ENCODE assay signal across 8 mouse cellular contexts in the genomic region with DNA sequence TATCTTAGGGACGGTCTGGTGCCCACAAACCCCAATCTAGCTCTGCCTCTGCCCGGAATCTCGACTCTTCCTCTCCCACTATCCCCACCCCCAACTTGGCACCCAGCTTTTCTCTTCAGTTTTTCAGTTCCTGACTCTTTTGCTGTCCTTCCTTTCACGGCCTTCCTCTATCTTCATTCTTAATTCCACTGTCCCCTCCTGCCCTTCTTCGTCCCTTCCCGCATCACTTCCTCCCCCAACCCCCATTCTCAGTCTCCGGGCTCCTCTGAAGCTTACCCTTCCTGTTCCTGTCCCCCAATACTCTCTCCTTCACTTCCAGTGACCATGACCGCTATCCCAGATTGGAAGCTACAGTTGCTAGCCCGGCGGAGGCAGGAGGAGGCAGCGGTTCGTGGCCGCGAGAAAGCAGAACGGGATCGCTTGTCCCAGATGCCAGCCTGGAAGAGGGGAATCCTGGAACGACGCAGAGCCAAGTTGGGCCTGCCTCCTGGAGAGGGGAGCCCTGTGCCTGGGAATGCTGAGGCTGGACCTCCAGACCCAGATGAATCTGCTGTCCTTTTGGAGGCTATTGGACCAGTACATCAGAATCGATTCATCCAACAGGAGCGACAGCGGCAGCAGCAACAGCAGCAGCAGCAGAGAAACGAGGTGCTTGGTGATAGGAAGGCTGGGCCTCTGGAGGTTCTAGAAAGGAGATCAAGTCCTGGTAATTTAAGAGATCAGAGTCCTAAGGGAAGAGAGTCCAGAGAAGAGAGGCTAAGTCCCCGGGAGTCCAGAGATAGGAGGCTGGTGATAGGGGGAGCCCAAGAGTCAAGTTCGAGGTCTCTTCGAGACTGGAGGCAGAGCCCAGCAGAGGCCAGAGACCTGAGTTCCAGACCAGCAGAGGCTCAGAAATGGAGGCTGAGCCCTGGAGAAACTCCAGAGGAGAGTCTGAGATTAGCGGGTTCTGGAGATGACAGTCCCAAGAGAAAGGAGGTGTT. TPM values are rescaled to one million over a fixed set of nuclear protein-coding genes. Genes with fewer than 3 reads are reported as not detected.
DNase-seq lines count a peak whose midpoint lies in the region; ATAC-seq and TF ChIP-seq lines count a peak whose summit lies in the region.

No protein-coding gene starts in this region.

- DNase-seq in A20 (ENCODE audit: low read depth, low spot score): peak; percentile 83
- peak; percentile 62 for DNase-seq in MEL (ENCODE audit: low read depth, low spot score)
- DNase-seq in right cerebral cortex, postnatal 36 days (ENCODE audit: low spot score in 2 of 2): no peak

- peak overlapping the region; percentile 77 for H3K9ac ChIP-seq in MEL (ENCODE audit: control insufficient read depth, low read depth, low read length, poor library complexity, severe bottlenecking)
- peak overlapping the region; percentile 82 for H3K9ac ChIP-seq in hindbrain, embryonic 15.5 days
- H3K9ac ChIP-seq in liver, embryonic 15.5 days: peak overlapping the region; percentile 44
- peak overlapping the region; percentile 92 for H3K9ac ChIP-seq in neural tube, embryonic 12.5 days

- peaks cover 18% of the 10 kb centered on the region for H3K79me2 ChIP-seq in MEL (ENCODE audit: control insufficient read depth, insufficient read depth, low read length, poor library complexity)

- peak in 2 of 3 experiments; percentile 45 to 49; a peak in 5 of 6 replicates for TF ChIP-seq CTCF in MEL (IDR thresholded peaks at IDR 0.05 in 2 of 3, conservative IDR thresholded peaks at IDR 0.05 in 1 of 3; ENCODE audit: control insufficient read depth in 1 of 3, insufficient read depth in 1 of 3, low read depth in 2 of 3, low read length in 3 of 3, poor library complexity in 1 of 3, severe bottlenecking in 1 of 3)

- peaks cover 2 to 13% of the 10 kb centered on the region in 2 experiments; a peak in 3 of 4 replicates for H3K4me1 ChIP-seq in MEL (ENCODE audit: control insufficient read depth in 1 of 2, insufficient read depth in 2 of 2, low read length in 2 of 2)
- H3K4me1 ChIP-seq in hindbrain, embryonic 15.5 days (replicated peaks): peaks cover 61% of the 10 kb centered on the region
- peaks cover 61% of the 10 kb centered on the region for H3K4me1 ChIP-seq in liver, embryonic 15.5 days (replicated peaks)
- H3K4me1 ChIP-seq in neural tube, embryonic 12.5 days: peaks cover 55% of the 10 kb centered on the region

- TF ChIP-seq POLR2A in MEL (IDR thresholded peaks at IDR 0.05; ENCODE audit: control insufficient read depth in 1 of 2, insufficient read depth in 1 of 2, low read depth in 1 of 2, low read length in 2 of 2, poor library complexity in 1 of 2): no peak

- H3K9me3 ChIP-seq in MEL (replicated peaks; ENCODE audit: insufficient read depth, low read length): no peaks in the 10 kb centered on the region
- H3K9me3 ChIP-seq in hindbrain, embryonic 15.5 days: 0 out of 2 replicates have a peak, but pooled peaks cover 2% of the 10 kb centered on the region
- H3K9me3 ChIP-seq in liver, embryonic 15.5 days (replicated peaks): no peaks in the 10 kb centered on the region
- H3K9me3 ChIP-seq in neural tube, embryonic 12.5 days: peaks cover 6% of the 10 kb centered on the region

- H3K27ac ChIP-seq in MEL (ENCODE audit: control insufficient read depth, low read depth, low read length): peak overlapping the region; percentile 48
- H3K27ac ChIP-seq in hindbrain, embryonic 15.5 days (replicated peaks): peak overlapping the region; percentile 98
- peak overlapping the region; percentile 82 for H3K27ac ChIP-seq in liver, embryonic 15.5 days (replicated peaks)
- peak overlapping the region; percentile 95 for H3K27ac ChIP-seq in neural tube, embryonic 12.5 days

- no peaks in the 10 kb centered on the region for H3K27me3 ChIP-seq in MEL (ENCODE audit: control insufficient read depth in 1 of 2, insufficient read depth in 2 of 2, low read length in 2 of 2)
- H3K27me3 ChIP-seq in hindbrain, embryonic 15.5 days: no peaks in the 10 kb centered on the region
- H3K27me3 ChIP-seq in liver, embryonic 15.5 days: peaks cover 83% of the 10 kb centered on the region
- no peaks in the 10 kb centered on the region for H3K27me3 ChIP-seq in neural tube, embryonic 12.5 days (replicated peaks)

- TF ChIP-seq RAD21 in MEL (IDR thresholded peaks at IDR 0.05; ENCODE audit: low read depth, low read length): no peak

- H3K4me2 ChIP-seq in hindbrain, embryonic 15.5 days: peak overlapping the region; percentile 90
- peak overlapping the region; percentile 78 for H3K4me2 ChIP-seq in liver, embryonic 15.5 days
- H3K4me2 ChIP-seq in neural tube, embryonic 12.5 days (replicated peaks): peak overlapping the region; percentile 100

- no peak for TF ChIP-seq EP300 in MEL (IDR thresholded peaks at IDR 0.05; ENCODE audit: low read depth in 1 of 2, low read length in 2 of 2)

- H3K4me3 ChIP-seq in MEL (ENCODE audit: control insufficient read depth in 1 of 2, insufficient read depth in 1 of 2, low read depth in 2 of 2, low read length in 2 of 2): peak overlapping the region; percentile 70
- H3K4me3 ChIP-seq in hindbrain, embryonic 15.5 days: peak overlapping the region; percentile 67
- peak overlapping the region; percentile 58 for H3K4me3 ChIP-seq in liver, embryonic 15.5 days (replicated peaks)
- peak overlapping the region; percentile 61 for H3K4me3 ChIP-seq in neural tube, embryonic 12.5 days

- 6% methylated on average over 26 of the region's 26 CpGs for WGBS in hindbrain, embryonic 15.5 days
- WGBS in liver, embryonic 15.5 days (ENCODE audit: insufficient replicate concordance): 4% methylated on average over 26 of the region's 26 CpGs
- WGBS in neural tube, embryonic 12.5 days: 9% methylated on average over 26 of the region's 26 CpGs

- H3K36me3 ChIP-seq in MEL (ENCODE audit: control insufficient read depth in 1 of 2, insufficient read depth in 2 of 2, low read length in 2 of 2): peaks cover 0 to 3% of the 10 kb centered on the region in 2 experiments; a peak in 2 of 4 replicates
- peaks cover 4% of the 10 kb centered on the region; the same call in 1 of the 2 replicates for H3K36me3 ChIP-seq in hindbrain, embryonic 15.5 days
- peaks cover 8% of the 10 kb centered on the region; the same call in 1 of the 2 replicates for H3K36me3 ChIP-seq in liver, embryonic 15.5 days (replicated peaks)
- peaks cover 20% of the 10 kb centered on the region for H3K36me3 ChIP-seq in neural tube, embryonic 12.5 days

- peak; percentile 48; the same call in 1 of the 2 replicates for ATAC-seq in erythroid progenitor cell, adult 5-6 weeks (replicated peaks; ENCODE audit: low FRiP score, poor library complexity, severe bottlenecking)
- ATAC-seq in hindbrain, embryonic 15.5 days (ENCODE audit: low FRiP score, low read depth): no peak
- ATAC-seq in liver, embryonic 15.5 days (ENCODE audit: insufficient read depth): no peak
- no peak for ATAC-seq in neural tube, embryonic 12.5 days (ENCODE audit: low FRiP score, low read depth)
- ATAC-seq in monocyte, adult 5-6 weeks (replicated peaks; ENCODE audit: insufficient number of reproducible peaks, low FRiP score, low TSS enrichment, poor library complexity, severe bottlenecking): no peak

RNA-seq across cellular contexts. Expression of gene Ppp1r18, which starts 1.8 kb away (rescaled TPM):
- 10.1 and 12.7 TPM in 2 replicates for total RNA-seq in MEL (2012; rRNA removed)
- 10 to 100 TPM in 1 of 2 experiments, not detected in 1; 36.2 TPM for polyA plus RNA-seq in MEL (2012; ENCODE audit: insufficient read depth in 1 of 2, insufficient read length in 2 of 2, low read depth in 1 of 2, low replicate concordance in 2 of 2, missing spikeins in 1 of 2)
- 32.8 and 37.7 TPM in 2 replicates for total RNA-seq in erythroid progenitor cell, adult 5-6 weeks (2015; ENCODE audit: low replicate concordance)
- total RNA-seq in erythroid progenitor cell, adult 5-6 weeks (2017; ENCODE audit: low replicate concordance): 7.2 and 10.2 TPM in 2 replicates
- 21.1 and 24.7 TPM in 2 replicates for polyA plus RNA-seq in hindbrain, embryonic 15.5 days (2015; fragmentation: Nextera tagmentation; extraction: Ambion mirVana)
- 12.4 and 12.8 TPM in 2 replicates for polyA plus RNA-seq in liver, embryonic 15.5 days (2015; fragmentation: Nextera tagmentation; extraction: Ambion mirVana)
- 34.6 and 35.1 TPM in 2 replicates for polyA plus RNA-seq in neural tube, embryonic 12.5 days (2016; fragmentation: Nextera tagmentation; extraction: Ambion mirVana)
- 65.6 to 113 TPM (median 72.3 TPM) in 3 replicates for total RNA-seq in monocyte, adult 5-6 weeks (2017)

RNA-seq across cellular contexts. Expression of gene Nrm, which starts 6.1 kb away (rescaled TPM):
- total RNA-seq in MEL (2012; rRNA removed): 11.1 and 13.7 TPM in 2 replicates
- 10 to 100 TPM in 1 of 2 experiments, not detected in 1; 49.9 TPM for polyA plus RNA-seq in MEL (2012; ENCODE audit: insufficient read depth in 1 of 2, insufficient read length in 2 of 2, low read depth in 1 of 2, low replicate concordance in 2 of 2, missing spikeins in 1 of 2)
- total RNA-seq in erythroid progenitor cell, adult 5-6 weeks (2015; ENCODE audit: low replicate concordance): 32.8 and 36.0 TPM in 2 replicates
- total RNA-seq in erythroid progenitor cell, adult 5-6 weeks (2017; ENCODE audit: low replicate concordance): 19.1 and 35.8 TPM in 2 replicates
- polyA plus RNA-seq in hindbrain, embryonic 15.5 days (2015; fragmentation: Nextera tagmentation; extraction: Ambion mirVana): 22.1 and 22.6 TPM in 2 replicates
- polyA plus RNA-seq in liver, embryonic 15.5 days (2015; fragmentation: Nextera tagmentation; extraction: Ambion mirVana): 22.0 and 22.5 TPM in 2 replicates
- polyA plus RNA-seq in neural tube, embryonic 12.5 days (2016; fragmentation: Nextera tagmentation; extraction: Ambion mirVana): 40.5 and 41.3 TPM in 2 replicates
- 18.1 to 25.9 TPM (median 25.6 TPM) in 3 replicates for total RNA-seq in monocyte, adult 5-6 weeks (2017)

RNA-seq across cellular contexts. Expression of gene Dhx16, which starts 12.4 kb away (rescaled TPM):
- total RNA-seq in MEL (2012; rRNA removed): 75.4 and 79.2 TPM in 2 replicates
- polyA plus RNA-seq in MEL (2012; ENCODE audit: insufficient read depth in 1 of 2, insufficient read length in 2 of 2, low read depth in 1 of 2, low replicate concordance in 2 of 2, missing spikeins in 1 of 2): 100 to 1,000 TPM in 1 of 2 experiments, not detected in 1; 101 TPM
- total RNA-seq in erythroid progenitor cell, adult 5-6 weeks (2015; ENCODE audit: low replicate concordance): 139 and 201 TPM in 2 replicates
- total RNA-seq in erythroid progenitor cell, adult 5-6 weeks (2017; ENCODE audit: low replicate concordance): 73.1 and 118 TPM in 2 replicates
- polyA plus RNA-seq in hindbrain, embryonic 15.5 days (2015; fragmentation: Nextera tagmentation; extraction: Ambion mirVana): 30.8 and 32.4 TPM in 2 replicates
- 31.1 and 37.0 TPM in 2 replicates for polyA plus RNA-seq in liver, embryonic 15.5 days (2015; fragmentation: Nextera tagmentation; extraction: Ambion mirVana)
- 43.3 and 45.9 TPM in 2 replicates for polyA plus RNA-seq in neural tube, embryonic 12.5 days (2016; fragmentation: Nextera tagmentation; extraction: Ambion mirVana)
- 67.7 to 106 TPM (median 105 TPM) in 3 replicates for total RNA-seq in monocyte, adult 5-6 weeks (2017)

RNA-seq across cellular contexts. Expression of gene Mdc1, which starts 25.9 kb away (rescaled TPM):
- 15.0 and 17.2 TPM in 2 replicates for total RNA-seq in MEL (2012; rRNA removed)
- polyA plus RNA-seq in MEL (2012; ENCODE audit: insufficient read depth in 1 of 2, insufficient read length in 2 of 2, low read depth in 1 of 2, low replicate concordance in 2 of 2, missing spikeins in 1 of 2): 10 to 100 TPM; 46.6 to 77.9 TPM
- total RNA-seq in erythroid progenitor cell, adult 5-6 weeks (2015; ENCODE audit: low replicate concordance): 117 and 147 TPM in 2 replicates
- total RNA-seq in erythroid progenitor cell, adult 5-6 weeks (2017; ENCODE audit: low replicate concordance): 31.0 and 57.1 TPM in 2 replicates
- 10.0 and 10.5 TPM in 2 replicates for polyA plus RNA-seq in hindbrain, embryonic 15.5 days (2015; fragmentation: Nextera tagmentation; extraction: Ambion mirVana)
- 8.5 and 9.1 TPM in 2 replicates for polyA plus RNA-seq in liver, embryonic 15.5 days (2015; fragmentation: Nextera tagmentation; extraction: Ambion mirVana)
- 13.6 and 14.7 TPM in 2 replicates for polyA plus RNA-seq in neural tube, embryonic 12.5 days (2016; fragmentation: Nextera tagmentation; extraction: Ambion mirVana)
- total RNA-seq in monocyte, adult 5-6 weeks (2017): 10.9 to 26.0 TPM (median 11.1 TPM) in 3 replicates

RNA-seq across cellular contexts. Expression of gene Tubb5, which starts 29.1 kb away (rescaled TPM):
- total RNA-seq in MEL (2012; rRNA removed): 1,137 and 1,211 TPM in 2 replicates
- polyA plus RNA-seq in MEL (2012; ENCODE audit: insufficient read depth in 1 of 2, insufficient read length in 2 of 2, low read depth in 1 of 2, low replicate concordance in 2 of 2, missing spikeins in 1 of 2): 1,000 to 10,000 TPM; 1,040 to 1,575 TPM
- 663 and 669 TPM in 2 replicates for total RNA-seq in erythroid progenitor cell, adult 5-6 weeks (2015; ENCODE audit: low replicate concordance)
- total RNA-seq in erythroid progenitor cell, adult 5-6 weeks (2017; ENCODE audit: low replicate concordance): 760 and 914 TPM in 2 replicates
- 1,681 and 1,706 TPM in 2 replicates for polyA plus RNA-seq in hindbrain, embryonic 15.5 days (2015; fragmentation: Nextera tagmentation; extraction: Ambion mirVana)
- polyA plus RNA-seq in liver, embryonic 15.5 days (2015; fragmentation: Nextera tagmentation; extraction: Ambion mirVana): 379 and 391 TPM in 2 replicates
- 1,533 and 1,543 TPM in 2 replicates for polyA plus RNA-seq in neural tube, embryonic 12.5 days (2016; fragmentation: Nextera tagmentation; extraction: Ambion mirVana)
- total RNA-seq in monocyte, adult 5-6 weeks (2017): 138 to 179 TPM (median 139 TPM) in 3 replicates

Comparison
In these comparisons a context has a peak if more than half of its experiments do, and no peak if none do; other contexts are left out.
1. DNase-seq: peak in A20 (single experiment) and MEL (single experiment); none in right cerebral cortex, postnatal 36 days (0 of 2).
2. H3K27ac ChIP-seq: peak in every context shown above with its lines; median percentile 98 in hindbrain, embryonic 15.5 days; 95 in neural tube, embryonic 12.5 days; 82 in liver, embryonic 15.5 days; 48 in MEL.
3. Peak in every context shown above with its lines, with median percentiles within 50 percentile points of each other: H3K4me3 ChIP-seq, H3K9ac ChIP-seq and H3K4me2 ChIP-seq.